Mouse (Mus musculus) liver, adult 2 months (tissue): Measurements from ENCODE around the gene Cntfr.
"Not testable (repeated sequence)": the region's sequence is repeated elsewhere in the genome, so short reads cannot be mapped to it uniquely, and the experiment has no call there.

Experiments
- CTCF ChIP-seq: fragments of 200-500 bp; IDR thresholded peaks from 2 replicates; pipeline ENCODE4 v1.5.1; 2011; ENCODE audit warnings: low read depth, low read length, control low read depth
- POLR2A ChIP-seq: fragments of 200-500 bp; IDR thresholded peaks from 2 replicates; pipeline ENCODE4 v1.6.1; 2011; ENCODE audit warnings: low read length, control low read depth; ENCODE audit not compliant: insufficient read depth; ENCODE audit errors: extremely low read depth

- TF ChIP-seq CTCF, POLR2A: not testable (repeated sequence)
Observed at GRCm38 (mm10) chr4:41688562-41688961, 8.3 kb downstream of the Cntfr start.
